Mouse (Mus musculus): ENCODE measurements around the gene Slc25a1. TPM values are rescaled to one million over a fixed set of nuclear protein-coding genes. Genes with fewer than 3 reads are reported as not detected.

Slc25a1 gene
- polyA plus RNA-seq, 1 experiment from 2014 or later = 22.5 TPM

- no peaks in the 10 kb centered on the region; the same call in 1 of the 2 replicates for H3K4me1 ChIP-seq (replicated peaks)
- no peak for ATAC-seq (replicated peaks; ENCODE audit: insufficient number of reproducible peaks, insufficient read depth, low FRiP score, low read depth)
- no peaks in the 10 kb centered on the region for H3K9me3 ChIP-seq (replicated peaks)
- peaks cover 25% of the 10 kb centered on the region for H3K27me3 ChIP-seq
- no peak overlapping the region for H3K4me3 ChIP-seq
- no peak overlapping the region for H3K27ac ChIP-seq
- 55% methylated on average over 7 of the region's 7 CpGs for WGBS
- no peak overlapping the region for H3K9ac ChIP-seq
- no peak overlapping the region for H3K4me2 ChIP-seq
- H3K36me3 ChIP-seq = no peaks in the 10 kb centered on the region
These were observed 10.2 kb upstream of the Slc25a1 start for GRCm38 (mm10) chr16:17938187-17938586.

GRCm38 (mm10) chr16:17936776-17937175, 8.8 kb upstream of the Slc25a1 start:
- H3K4me3 ChIP-seq = no peak overlapping the region
- H3K4me1 ChIP-seq (replicated peaks) = no peaks in the 10 kb centered on the region; the same call in 1 of the 2 replicates
- H3K9me3 ChIP-seq (replicated peaks) = no peaks in the 10 kb centered on the region
- no peak for ATAC-seq (replicated peaks; ENCODE audit: insufficient number of reproducible peaks, insufficient read depth, low FRiP score, low read depth)
- H3K27me3 ChIP-seq = peaks cover 25% of the 10 kb centered on the region
- H3K36me3 ChIP-seq = no peaks in the 10 kb centered on the region
- H3K27ac ChIP-seq = no peak overlapping the region
- no peak overlapping the region for H3K9ac ChIP-seq
- no peak overlapping the region for H3K4me2 ChIP-seq
- WGBS = 66% methylated on average over 10 of the region's 10 CpGs

GRCm38 (mm10) chr16:17934445-17934910, 6.5 kb upstream of the Slc25a1 start:
- H3K36me3 ChIP-seq = no peaks in the 10 kb centered on the region
- H3K4me1 ChIP-seq (replicated peaks) = no peaks in the 10 kb centered on the region; the same call in 1 of the 2 replicates
- peaks cover 25% of the 10 kb centered on the region for H3K27me3 ChIP-seq
- WGBS = 52% methylated on average over 3 of the region's 3 CpGs
- ATAC-seq (replicated peaks; ENCODE audit: insufficient number of reproducible peaks, insufficient read depth, low FRiP score, low read depth) = no peak
- H3K9me3 ChIP-seq (replicated peaks) = no peaks in the 10 kb centered on the region
- H3K4me2 ChIP-seq = no peak overlapping the region
- no peak overlapping the region for H3K27ac ChIP-seq
- H3K9ac ChIP-seq = no peak overlapping the region
- H3K4me3 ChIP-seq = no peak overlapping the region

DNA sequence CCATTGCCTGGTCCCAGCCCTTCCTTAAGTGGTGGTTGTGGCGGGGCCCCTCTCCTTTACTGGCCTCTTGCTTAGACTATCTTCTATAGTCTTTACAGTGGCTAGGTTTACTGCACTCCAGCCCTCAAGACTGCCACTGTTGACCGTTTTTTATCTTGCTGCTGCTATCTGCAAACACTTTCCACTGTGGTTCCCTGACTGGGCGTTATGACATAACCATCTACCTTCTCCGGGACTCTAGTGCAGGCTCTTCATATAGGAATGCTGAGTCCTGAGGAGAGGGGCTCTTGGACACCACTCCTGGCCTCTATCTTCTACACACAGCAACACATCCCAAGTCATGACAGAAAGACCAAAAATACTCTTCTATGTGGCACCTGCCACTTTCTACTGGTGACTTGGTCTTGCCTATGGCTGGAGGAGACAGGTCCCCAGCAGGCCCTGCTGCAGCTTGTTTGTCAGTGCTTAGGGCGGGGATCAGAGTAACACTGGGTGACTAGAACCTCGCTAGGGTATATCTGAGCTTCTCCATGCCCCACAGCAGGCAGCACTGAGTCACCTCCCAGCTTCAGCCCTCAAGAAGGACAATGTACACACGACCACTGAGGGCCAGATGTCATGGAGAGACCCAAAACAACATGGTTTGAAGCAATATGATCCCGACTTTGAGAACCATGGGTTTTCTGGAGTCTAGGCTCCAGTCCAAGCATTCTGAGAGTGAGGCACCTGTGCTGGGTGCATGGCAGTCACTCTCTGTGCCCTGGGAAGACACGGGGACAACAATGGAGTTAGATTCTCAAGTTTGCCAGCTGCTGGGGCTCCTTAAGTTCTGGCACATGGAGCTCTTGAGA, 5.8 kb upstream of the Slc25a1 start:
- peaks cover 25% of the 10 kb centered on the region for H3K27me3 ChIP-seq
- peaks cover 2% of the 10 kb centered on the region for H3K4me1 ChIP-seq (replicated peaks)
- H3K27ac ChIP-seq = no peak overlapping the region
- H3K36me3 ChIP-seq = no peaks in the 10 kb centered on the region
- H3K4me3 ChIP-seq = no peak overlapping the region
- ATAC-seq (replicated peaks; ENCODE audit: insufficient number of reproducible peaks, insufficient read depth, low FRiP score, low read depth) = no peak
- WGBS = 58% methylated on average over 9 of the region's 9 CpGs
- H3K4me2 ChIP-seq = no peak overlapping the region
- no peaks in the 10 kb centered on the region for H3K9me3 ChIP-seq (replicated peaks)
- H3K9ac ChIP-seq = no peak overlapping the region

DNA sequence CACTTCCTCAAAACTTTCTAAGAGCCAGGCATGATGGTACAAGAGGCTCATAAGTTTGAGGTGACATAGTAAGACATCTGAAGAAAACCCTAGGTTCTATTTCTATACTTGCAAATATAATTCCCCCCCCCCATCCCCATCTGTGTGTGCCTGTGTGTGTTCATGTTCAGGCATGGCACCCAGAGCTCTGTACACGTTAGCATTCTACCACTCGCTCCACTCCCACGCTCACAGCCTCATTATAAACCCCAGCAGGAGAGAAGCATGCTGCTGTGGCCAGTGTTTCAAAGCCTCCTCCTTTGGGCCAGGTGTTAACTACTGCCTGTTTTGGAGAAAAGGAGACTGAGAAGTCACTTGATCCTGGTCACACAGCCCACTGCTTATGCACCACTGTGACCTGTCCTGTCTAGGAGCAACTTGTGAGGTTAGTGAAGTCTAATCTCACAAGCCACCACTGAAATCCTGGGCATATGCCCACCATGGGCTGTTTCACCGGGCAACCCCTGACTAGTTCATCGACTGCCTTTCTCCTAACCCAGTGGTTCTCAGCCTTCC, 4.0 kb upstream of the Slc25a1 start:
- no peak for ATAC-seq (replicated peaks; ENCODE audit: insufficient number of reproducible peaks, insufficient read depth, low FRiP score, low read depth)
- Histone ChIP-seq H3K27ac (no peak overlapping the region), H3K4me1 (replicated peaks) (peaks cover 13% of the 10 kb centered on the region), H3K27me3 (peaks cover 13% of the 10 kb centered on the region), H3K9me3 (replicated peaks) (no peaks in the 10 kb centered on the region), H3K4me3 (no peak overlapping the region), H3K36me3 (no peaks in the 10 kb centered on the region), H3K4me2 (no peak overlapping the region), H3K9ac (no peak overlapping the region)
- WGBS = 75% methylated on average over 5 of the region's 5 CpGs

DNA sequence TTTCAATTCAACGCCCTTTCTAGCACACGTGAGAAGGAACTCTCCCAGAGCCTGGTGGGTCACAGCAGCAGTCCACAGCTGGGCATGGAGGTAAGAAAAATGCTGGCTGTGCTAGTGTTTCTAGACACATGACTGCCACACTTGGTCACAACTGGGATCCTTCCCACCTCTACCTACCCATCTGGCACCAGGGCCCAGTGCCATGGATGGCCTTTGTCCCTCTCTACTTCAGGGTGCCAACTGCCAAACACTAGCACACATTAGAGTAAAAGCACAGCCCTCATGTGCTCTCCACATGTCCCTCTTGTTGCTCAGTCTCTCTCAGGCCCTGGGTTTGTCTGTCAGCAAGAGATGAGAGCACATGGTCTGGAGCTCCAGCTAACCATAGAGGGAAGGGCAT, 1.6 kb upstream of the Slc25a1 start:
- H3K4me2 ChIP-seq = no peak overlapping the region
- peaks cover 18% of the 10 kb centered on the region for H3K4me1 ChIP-seq (replicated peaks)
- H3K27me3 ChIP-seq = no peaks in the 10 kb centered on the region
- H3K27ac ChIP-seq = no peak overlapping the region
- H3K9me3 ChIP-seq (replicated peaks) = no peaks in the 10 kb centered on the region
- H3K4me3 ChIP-seq = no peak overlapping the region
- H3K9ac ChIP-seq = no peak overlapping the region
- ATAC-seq (replicated peaks; ENCODE audit: insufficient number of reproducible peaks, insufficient read depth, low FRiP score, low read depth) = no peak
- 77% methylated on average over 2 of the region's 2 CpGs for WGBS
- H3K36me3 ChIP-seq = peaks cover 5% of the 10 kb centered on the region; the same call in 1 of the 2 replicates

DNA sequence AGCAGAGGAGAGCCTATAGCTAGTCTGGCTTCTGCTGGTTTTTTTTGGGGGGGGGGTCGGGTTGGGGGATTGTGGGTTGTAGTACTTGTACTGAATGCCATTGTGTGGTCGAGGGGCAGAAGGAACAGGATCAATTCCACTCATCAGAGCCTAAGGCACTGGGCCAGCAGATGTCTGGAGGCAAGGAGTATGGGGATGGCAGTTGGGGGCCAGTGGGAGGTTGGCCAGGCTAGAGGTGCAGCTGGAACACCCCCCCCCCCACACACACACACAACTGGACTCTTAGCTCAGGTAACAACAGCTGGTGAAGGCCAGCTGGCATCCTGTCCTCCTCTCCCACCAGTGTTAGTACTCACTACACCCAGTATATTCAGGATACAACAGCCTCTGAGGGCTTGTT, 1.2 kb upstream of the Slc25a1 start:
- Histone ChIP-seq H3K36me3 (peaks cover 5% of the 10 kb centered on the region; the same call in 1 of the 2 replicates), H3K4me3 (no peak overlapping the region), H3K9ac (no peak overlapping the region), H3K9me3 (replicated peaks) (no peaks in the 10 kb centered on the region), H3K4me1 (replicated peaks) (peaks cover 18% of the 10 kb centered on the region), H3K4me2 (peak overlapping the region; percentile 100; the same call in 1 of the 2 replicates), H3K27me3 (no peaks in the 10 kb centered on the region), H3K27ac (no peak overlapping the region; the same call in 1 of the 2 replicates)
- no peak for ATAC-seq (replicated peaks; ENCODE audit: insufficient number of reproducible peaks, insufficient read depth, low FRiP score, low read depth)
- WGBS = 22% methylated on average over 2 of the region's 2 CpGs

DNA sequence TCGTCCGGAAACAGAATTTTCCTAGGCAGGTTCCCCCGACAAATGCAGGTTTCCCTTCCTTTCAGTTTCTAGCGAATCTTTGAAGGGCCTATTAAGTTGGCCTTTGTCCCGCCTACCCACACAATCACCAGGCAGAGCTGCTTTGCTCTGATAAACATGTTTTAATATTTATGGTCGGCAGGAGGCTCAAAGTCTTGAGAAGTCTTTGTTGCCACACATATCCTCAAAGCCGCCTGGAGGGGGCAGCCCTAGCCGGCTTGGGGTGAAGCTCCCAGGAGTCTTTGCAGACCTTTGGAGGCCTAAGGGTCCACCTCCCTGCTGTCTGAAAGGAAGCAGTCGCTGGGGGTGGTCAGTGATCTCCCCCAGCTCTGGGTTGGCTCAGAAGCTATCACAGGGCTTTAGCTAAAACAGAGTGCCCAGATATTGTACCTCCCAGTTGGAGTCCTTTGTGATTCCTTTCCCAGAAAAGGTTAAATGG, 647 bp upstream of the Slc25a1 start:
- peak overlapping the region; percentile 72 for H3K9ac ChIP-seq
- H3K27me3 ChIP-seq = no peaks in the 10 kb centered on the region
- peaks cover 5% of the 10 kb centered on the region; the same call in 1 of the 2 replicates for H3K36me3 ChIP-seq
- peaks cover 18% of the 10 kb centered on the region for H3K4me1 ChIP-seq (replicated peaks)
- WGBS = under 1% methylated on average over 9 of the region's 9 CpGs
- peak; percentile 31 for ATAC-seq (replicated peaks; ENCODE audit: insufficient number of reproducible peaks, insufficient read depth, low FRiP score, low read depth)
- H3K4me3 ChIP-seq = peak overlapping the region; percentile 80
- no peaks in the 10 kb centered on the region for H3K9me3 ChIP-seq (replicated peaks)
- H3K4me2 ChIP-seq = peak overlapping the region; percentile 100
- peak overlapping the region; percentile 72 for H3K27ac ChIP-seq

DNA sequence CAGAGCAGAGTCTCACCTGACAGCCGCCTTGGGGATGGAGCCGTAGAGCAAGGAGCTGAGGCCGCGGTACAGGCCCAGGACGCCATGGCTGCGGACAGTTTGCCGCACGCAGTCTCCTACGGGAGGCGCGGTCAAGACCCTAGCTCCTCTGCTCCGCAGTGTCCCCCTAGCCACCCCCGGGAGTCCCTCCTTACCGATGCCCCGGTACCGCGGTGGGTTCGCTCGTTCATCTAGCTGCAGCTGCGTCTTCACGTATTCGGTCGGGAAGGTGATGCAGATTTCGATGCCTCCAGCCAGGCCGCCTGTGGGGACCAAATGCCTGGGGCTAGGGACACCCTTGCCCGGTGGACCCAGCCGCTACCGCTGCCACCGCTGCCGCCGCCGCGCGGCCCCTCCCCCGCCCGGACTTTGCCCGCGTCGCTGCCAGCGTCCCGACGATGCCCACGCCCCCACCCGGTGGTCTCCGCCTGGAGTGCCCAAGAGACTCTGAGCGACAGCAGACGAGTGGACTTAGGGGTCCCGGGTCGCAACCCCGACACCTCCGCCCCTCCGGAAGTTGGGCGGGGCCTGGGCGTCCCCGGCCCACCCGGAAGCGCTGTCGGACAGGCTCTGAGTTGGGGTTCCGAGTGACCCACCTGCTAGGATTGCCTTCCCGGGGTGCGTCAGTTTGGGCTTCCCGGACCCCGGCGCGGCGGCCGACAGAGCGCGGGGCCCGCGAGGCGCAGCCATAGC, 502 bp downstream of the Slc25a1 start:
- Histone ChIP-seq H3K9ac (peak overlapping the region; percentile 72), H3K4me2 (peak overlapping the region; percentile 100), H3K4me3 (peak overlapping the region; percentile 80), H3K4me1 (replicated peaks) (peaks cover 22% of the 10 kb centered on the region), H3K9me3 (replicated peaks) (no peaks in the 10 kb centered on the region), H3K27me3 (no peaks in the 10 kb centered on the region), H3K36me3 (peaks cover 5% of the 10 kb centered on the region; the same call in 1 of the 2 replicates), H3K27ac (peak overlapping the region; percentile 72)
- ATAC-seq (replicated peaks; ENCODE audit: insufficient number of reproducible peaks, insufficient read depth, low FRiP score, low read depth) = no peak; the same call in 1 of the 2 replicates
- WGBS = under 1% methylated on average over 69 of the region's 72 CpGs

DNA sequence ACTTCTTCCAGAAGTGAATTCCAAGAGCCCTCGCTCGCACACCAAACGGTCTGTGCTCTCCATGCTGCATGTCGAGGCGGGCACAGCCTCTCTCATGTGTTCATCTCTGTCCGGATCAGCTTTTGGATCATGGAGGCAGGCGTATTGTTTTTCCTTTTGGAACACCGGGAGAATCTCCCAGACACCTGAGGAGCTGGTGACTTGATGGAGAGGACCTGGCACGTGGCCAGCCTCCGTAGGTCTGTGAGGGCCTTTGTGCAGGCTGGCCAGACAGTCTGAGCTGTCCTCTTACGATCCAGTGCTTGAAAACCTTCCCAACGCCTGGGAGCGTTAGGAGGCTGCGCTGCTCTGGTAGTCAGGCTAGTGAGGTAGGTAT, 5.9 kb downstream of the Slc25a1 start:
- H3K4me3 ChIP-seq = peak overlapping the region; percentile 76
- no peak for ATAC-seq (replicated peaks; ENCODE audit: insufficient number of reproducible peaks, insufficient read depth, low FRiP score, low read depth)
- peaks cover 29% of the 10 kb centered on the region for H3K4me1 ChIP-seq (replicated peaks)
- peak overlapping the region; percentile 74 for H3K9ac ChIP-seq
- H3K9me3 ChIP-seq (replicated peaks) = no peaks in the 10 kb centered on the region
- H3K27me3 ChIP-seq = peaks cover 31% of the 10 kb centered on the region
- H3K4me2 ChIP-seq = peak overlapping the region; percentile 90
- peak overlapping the region; percentile 90 for H3K27ac ChIP-seq
- under 1% methylated on average over 14 of the region's 14 CpGs for WGBS
- peaks cover 5% of the 10 kb centered on the region; the same call in 1 of the 2 replicates for H3K36me3 ChIP-seq

Measured in heart, embryonic 15.5 days (tissue).